Mouse (Mus musculus) ES-Bruce4 (cell line): ENCODE measurements around the gene Ucma. TPM values are rescaled to one million over a fixed set of nuclear protein-coding genes. Genes with fewer than 3 reads are reported as not detected.

ENCODE experiments used
- H3K27ac ChIP-seq: 2 replicates; pipeline ENCODE4 v1.5.1; 2012; ENCODE audit warnings: low read length, inconsistent platforms; ENCODE audit not compliant: insufficient read depth
- H3K27me3 ChIP-seq: 2 replicates; pipeline ENCODE4 v1.6.1; 2012; ENCODE audit warnings: mild to moderate bottlenecking, low read length, inconsistent platforms; ENCODE audit not compliant: control insufficient read depth, poor library complexity, insufficient read depth, severe bottlenecking
- H3K36me3 ChIP-seq: 2 replicates; pipeline ENCODE4 v1.6.1; 2012; ENCODE audit warnings: inconsistent platforms, mild to moderate bottlenecking, low read length, moderate library complexity; ENCODE audit not compliant: control insufficient read depth, poor library complexity, insufficient read depth, severe bottlenecking
- H3K4me1 ChIP-seq: one replicate; pipeline ENCODE4 v1.8.1; 2011; ENCODE audit warnings: low read length; ENCODE audit not compliant: control insufficient read depth, insufficient read depth
- H3K4me3 ChIP-seq: 2 replicates; pipeline ENCODE4 v1.5.1; 2011; ENCODE audit warnings: low read depth, mild to moderate bottlenecking, low read length
- H3K9ac ChIP-seq: 2 replicates; pipeline ENCODE4 v1.6.1; 2012; ENCODE audit warnings: low read depth, mild to moderate bottlenecking, inconsistent platforms; ENCODE audit not compliant: poor library complexity, severe bottlenecking
- H3K9me3 ChIP-seq: replicated peaks from 2 replicates; pipeline ENCODE4 v1.6.1; 2012; ENCODE audit warnings: mild to moderate bottlenecking, low read length, inconsistent platforms; ENCODE audit not compliant: control insufficient read depth, poor library complexity, insufficient read depth, severe bottlenecking
- CTCF ChIP-seq: IDR thresholded peaks from one replicate; pipeline ENCODE4 v1.8.1; 2011; ENCODE audit warnings: low read depth, low read length
- EP300 ChIP-seq: IDR thresholded peaks from 2 replicates; pipeline ENCODE4 v1.6.1; 2011; ENCODE audit warnings: low read depth, low read length; ENCODE audit not compliant: insufficient read depth
- POLR2A ChIP-seq: IDR thresholded peaks from one replicate; pipeline ENCODE4 v1.8.1; 2011; ENCODE audit warnings: low read length; ENCODE audit not compliant: insufficient read depth
- polyA plus RNA-seq: library from polyadenylated mRNA; stranded (reverse); fragments of >200 nt; gene quantifications from 2 replicates; pipeline ENCODE4 v1.2.4, GENCODE M21; 2011; ENCODE audit warnings: low read depth; ENCODE audit not compliant: missing spikeins, insufficient read depth, insufficient read length

Gene Ucma
- polyA plus RNA-seq, 1 experiment, result not detected

GRCm38 (mm10) chr2:5011898-5012490 is 36.1 kb downstream of the Ucma start:
- H3K36me3 ChIP-seq, result peaks cover 24% of the 10 kb centered on the region
- no peak for TF ChIP-seq POLR2A
- TF ChIP-seq EP300, result no peak
- no peak for TF ChIP-seq CTCF
- no peaks in the 10 kb centered on the region for H3K27me3 ChIP-seq
- no peaks in the 10 kb centered on the region for H3K4me1 ChIP-seq
- H3K27ac ChIP-seq, result no peak overlapping the region; the same call in 1 of the 2 replicates
- H3K9ac ChIP-seq, result peak overlapping the region; percentile 89
- no peaks in the 10 kb centered on the region for H3K9me3 ChIP-seq
- H3K4me3 ChIP-seq, result peak overlapping the region; percentile 81

GRCm38 (mm10) chr2:5012491-5013324 is 36.8 kb downstream of the Ucma start, which contains the start of gene Mcm10:
Mcm10 (minus strand) TSS chr2:5012791.
- Histone ChIP-seq H3K4me1 (no peaks in the 10 kb centered on the region), H3K9me3 (no peaks in the 10 kb centered on the region), H3K9ac (peak within 1 kb of the TSS; percentile 89), H3K36me3 (peaks cover 17% of the 10 kb centered on the region), H3K4me3 (peak within 1 kb of the TSS; percentile 81), H3K27ac (no peak within 1 kb of the TSS; the same call in 1 of the 2 replicates), H3K27me3 (no peaks in the 10 kb centered on the region)
- TF ChIP-seq EP300, result no peak
- no peak for TF ChIP-seq POLR2A
- TF ChIP-seq CTCF, result no peak

- TF ChIP-seq POLR2A, result no peak
- TF ChIP-seq EP300, result no peak
- no peak for TF ChIP-seq CTCF
- no peaks in the 10 kb centered on the region for H3K4me1 ChIP-seq
- no peak overlapping the region for H3K4me3 ChIP-seq
- peak overlapping the region; percentile 53 for H3K27ac ChIP-seq
- peaks cover 3% of the 10 kb centered on the region for H3K36me3 ChIP-seq
- no peak overlapping the region for H3K9ac ChIP-seq
- H3K27me3 ChIP-seq, result no peaks in the 10 kb centered on the region
- H3K9me3 ChIP-seq, result no peaks in the 10 kb centered on the region
Measured at GRCm38 (mm10) chr2:5014616-5015015, 38.7 kb downstream of the Ucma start.

GRCm38 (mm10) chr2:5015527-5015926 is 39.6 kb downstream of the Ucma start:
- Histone ChIP-seq H3K36me3 (peaks cover under 1% of the 10 kb centered on the region), H3K9ac (no peak overlapping the region), H3K27ac (no peak overlapping the region), H3K4me1 (no peaks in the 10 kb centered on the region), H3K9me3 (no peaks in the 10 kb centered on the region), H3K27me3 (no peaks in the 10 kb centered on the region), H3K4me3 (no peak overlapping the region)
- no peak for TF ChIP-seq EP300
- TF ChIP-seq POLR2A, result no peak
- TF ChIP-seq CTCF, result no peak

GRCm38 (mm10) chr2:5016922-5017321 is 41.0 kb downstream of the Ucma start:
- no peak for TF ChIP-seq CTCF
- no peak for TF ChIP-seq POLR2A
- no peak for TF ChIP-seq EP300
- no peak overlapping the region for H3K9ac ChIP-seq

GRCm38 (mm10) chr2:5019708-5020107 is 43.8 kb downstream of the Ucma start:
- TF ChIP-seq POLR2A, result no peak
- no peaks in the 10 kb centered on the region for H3K9me3 ChIP-seq

More at GRCm38 (mm10) chr2:5016922-5017321, 41.0 kb downstream of the Ucma start:
- Histone ChIP-seq H3K9me3 (no peaks in the 10 kb centered on the region), H3K4me3 (no peak overlapping the region), H3K36me3 (no peaks in the 10 kb centered on the region), H3K27me3 (no peaks in the 10 kb centered on the region), H3K27ac (no peak overlapping the region), H3K4me1 (no peaks in the 10 kb centered on the region)

More at GRCm38 (mm10) chr2:5019708-5020107, 43.8 kb downstream of the Ucma start:
- Histone ChIP-seq H3K27me3 (no peaks in the 10 kb centered on the region), H3K36me3 (no peaks in the 10 kb centered on the region), H3K4me1 (no peaks in the 10 kb centered on the region), H3K4me3 (no peak overlapping the region), H3K9ac (no peak overlapping the region), H3K27ac (no peak overlapping the region)
